Mouse (Mus musculus): ENCODE results near the gene Bub1b.

DNA sequence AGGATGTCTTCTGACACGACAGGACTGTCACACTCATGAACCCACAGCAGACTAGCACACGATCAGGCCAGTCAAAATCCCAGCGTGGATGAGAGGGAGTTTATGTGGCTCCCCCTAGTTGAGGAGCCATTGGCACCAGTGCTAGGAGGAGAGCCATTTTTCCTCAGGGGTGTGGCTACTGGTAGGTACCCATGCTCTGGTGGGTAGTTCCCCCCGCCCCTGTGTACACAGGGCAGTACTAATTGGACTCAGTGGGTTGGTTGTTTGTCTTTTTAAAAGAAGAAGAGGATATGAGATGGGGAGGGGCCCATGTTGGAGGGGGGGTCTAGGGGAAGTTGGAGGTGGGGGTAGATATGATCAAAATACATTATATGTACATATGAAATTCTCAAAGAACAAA lies 36.0 kb upstream of the Bub1b start:
- TF ChIP-seq POLR2A (IDR thresholded peaks at IDR 0.05; ENCODE audit: low read depth, low read length) (no peak), CTCF (conservative IDR thresholded peaks at IDR 0.05; ENCODE audit: insufficient read depth, insufficient read length, low read depth, low read length) (no peak)
